Mouse (Mus musculus): ENCODE results near the gene Arnt. TPM values are rescaled to one million over a fixed set of nuclear protein-coding genes. Genes with fewer than 3 reads are reported as not detected.

Arnt gene
- total and polyA plus RNA-seq, 2 experiments: 20.8 to 24.3 TPM

GRCm38 (mm10) chr3:95542981-95543380 lies 108.8 kb downstream of the Arnt start:
- H3K4me3 ChIP-seq (ENCODE audit: insufficient read depth, low read depth, low read length): no peak overlapping the region
- no peaks in the 10 kb centered on the region for H3K79me2 ChIP-seq (ENCODE audit: control insufficient read depth, insufficient read depth, low read length)
- no peaks in the 10 kb centered on the region for H3K36me3 ChIP-seq (ENCODE audit: control insufficient read depth, insufficient read depth, low read length)
- H3K9ac ChIP-seq (ENCODE audit: low read depth, low read length): no peak overlapping the region
- no peaks in the 10 kb centered on the region for H3K4me1 ChIP-seq (ENCODE audit: control insufficient read depth, insufficient read depth, low read length)
- TF ChIP-seq CTCF (IDR thresholded peaks at IDR 0.05; ENCODE audit: low read depth, low read length) (no peak), POLR2A (IDR thresholded peaks at IDR 0.05; ENCODE audit: extremely low read depth, insufficient read depth, low read length) (no peak)
- H3K27ac ChIP-seq (replicated peaks; ENCODE audit: insufficient read depth, low read depth, low read length): no peak overlapping the region
- no peak for DNase-seq (ENCODE audit: extremely low read depth, low read depth, low spot score)
- H3K27me3 ChIP-seq (ENCODE audit: control insufficient read depth, insufficient read depth, low read length): no peaks in the 10 kb centered on the region
- 68% methylated on average over 7 of the region's 7 CpGs for WGBS

Other genes starting within 250 kb of the Arnt start
- gene Gabpb2, start 216.5 kb upstream of the Arnt start, total RNA-seq (2014; rRNA removed): 13.7 and 17.6 TPM in 2 replicates
- 4.4 and 6.1 TPM in 2 replicates for gene Gabpb2, start 216.5 kb upstream of the Arnt start, polyA plus RNA-seq (2012; rRNA removed)
- gene Cdc42se1, start 205.7 kb upstream of the Arnt start, total RNA-seq (2014; rRNA removed): 8.9 and 12.3 TPM in 2 replicates
- 12.4 and 13.1 TPM in 2 replicates for gene Cdc42se1, start 205.7 kb upstream of the Arnt start, polyA plus RNA-seq (2012; rRNA removed)
- 0.81 and 0.83 TPM in 2 replicates for gene Mllt11, start 202.2 kb upstream of the Arnt start, total RNA-seq (2014; rRNA removed)
- gene Mllt11, start 202.2 kb upstream of the Arnt start, polyA plus RNA-seq (2012; rRNA removed): 0.81 and 1.4 TPM in 2 replicates
- gene Gm128, start 192.8 kb upstream of the Arnt start, total RNA-seq (2014; rRNA removed): 0.09 TPM in 1 of 2 replicates, not detected in the other
- gene Gm128, start 192.8 kb upstream of the Arnt start, polyA plus RNA-seq (2012; rRNA removed): 0.06 TPM in 1 of 2 replicates, not detected in the other
- gene Bnipl, start 183.2 kb upstream of the Arnt start, total RNA-seq (2014; rRNA removed): 0.07 TPM in 1 of 2 replicates, not detected in the other
- 0.16 TPM in 1 of 2 replicates, not detected in the other for gene Bnipl, start 183.2 kb upstream of the Arnt start, polyA plus RNA-seq (2012; rRNA removed)
- gene Mindy1, start 153.0 kb upstream of the Arnt start, total RNA-seq (2014; rRNA removed): 56.6 and 63.6 TPM in 2 replicates
- 122 and 137 TPM in 2 replicates for gene Mindy1, start 153.0 kb upstream of the Arnt start, polyA plus RNA-seq (2012; rRNA removed)
- gene Prune1, start 152.3 kb upstream of the Arnt start, total RNA-seq (2014; rRNA removed): 7.6 and 7.8 TPM in 2 replicates
- 11.3 and 12.8 TPM in 2 replicates for gene Prune1, start 152.3 kb upstream of the Arnt start, polyA plus RNA-seq (2012; rRNA removed)
- gene Anxa9, start 127.2 kb upstream of the Arnt start, total RNA-seq (2014; rRNA removed): 0.54 and 0.55 TPM in 2 replicates
- 0.47 and 0.91 TPM in 2 replicates for gene Anxa9, start 127.2 kb upstream of the Arnt start, polyA plus RNA-seq (2012; rRNA removed)
- gene Cers2, start 119.6 kb upstream of the Arnt start, total RNA-seq (2014; rRNA removed): 283 and 284 TPM in 2 replicates
- gene Cers2, start 119.6 kb upstream of the Arnt start, polyA plus RNA-seq (2012; rRNA removed): 266 and 271 TPM in 2 replicates
- gene Setdb1, start 77.2 kb upstream of the Arnt start, total RNA-seq (2014; rRNA removed): 13.3 and 15.7 TPM in 2 replicates
- 6.3 and 8.6 TPM in 2 replicates for gene Setdb1, start 77.2 kb upstream of the Arnt start, polyA plus RNA-seq (2012; rRNA removed)
- not detected in 2 replicates for gene 4930558C23Rik, start 31.5 kb upstream of the Arnt start, total RNA-seq (2014; rRNA removed)
- gene 4930558C23Rik, start 31.5 kb upstream of the Arnt start, polyA plus RNA-seq (2012; rRNA removed): not detected in 2 replicates
- gene Ctsk, start 64.9 kb downstream of the Arnt start, total RNA-seq (2014; rRNA removed): 0.81 and 1.3 TPM in 2 replicates
- gene Ctsk, start 64.9 kb downstream of the Arnt start, polyA plus RNA-seq (2012; rRNA removed): 0.09 and 0.60 TPM in 2 replicates
- 60.6 and 77.4 TPM in 2 replicates for gene Ctss, start 92.4 kb downstream of the Arnt start, total RNA-seq (2014; rRNA removed)
- 9.1 and 13.5 TPM in 2 replicates for gene Ctss, start 92.4 kb downstream of the Arnt start, polyA plus RNA-seq (2012; rRNA removed)
- not detected in 2 replicates for gene Hormad1, start 125.3 kb downstream of the Arnt start, total RNA-seq (2014; rRNA removed)
- gene Hormad1, start 125.3 kb downstream of the Arnt start, polyA plus RNA-seq (2012; rRNA removed): not detected in 2 replicates
- gene Golph3l, start 154.5 kb downstream of the Arnt start, total RNA-seq (2014; rRNA removed): 4.6 and 5.2 TPM in 2 replicates
- gene Golph3l, start 154.5 kb downstream of the Arnt start, polyA plus RNA-seq (2012; rRNA removed): 1.6 and 2.5 TPM in 2 replicates
- 23.5 and 25.1 TPM in 2 replicates for gene Ensa, start 190.6 kb downstream of the Arnt start, total RNA-seq (2014; rRNA removed)
- gene Ensa, start 190.6 kb downstream of the Arnt start, polyA plus RNA-seq (2012; rRNA removed): 5.0 and 5.2 TPM in 2 replicates
- 57.5 and 92.2 TPM in 2 replicates for gene Mcl1, start 224.4 kb downstream of the Arnt start, total RNA-seq (2014; rRNA removed)
- 38.7 and 39.4 TPM in 2 replicates for gene Mcl1, start 224.4 kb downstream of the Arnt start, polyA plus RNA-seq (2012; rRNA removed)

Data from liver, adult 2 months (tissue).